Mouse (Mus musculus): ENCODE measurements around the gene Smim9.
"Not testable (repeated sequence)": the region's sequence is repeated elsewhere in the genome, so short reads cannot be mapped to it uniquely, and the experiment has no call there.

The Smim9 gene

DNA sequence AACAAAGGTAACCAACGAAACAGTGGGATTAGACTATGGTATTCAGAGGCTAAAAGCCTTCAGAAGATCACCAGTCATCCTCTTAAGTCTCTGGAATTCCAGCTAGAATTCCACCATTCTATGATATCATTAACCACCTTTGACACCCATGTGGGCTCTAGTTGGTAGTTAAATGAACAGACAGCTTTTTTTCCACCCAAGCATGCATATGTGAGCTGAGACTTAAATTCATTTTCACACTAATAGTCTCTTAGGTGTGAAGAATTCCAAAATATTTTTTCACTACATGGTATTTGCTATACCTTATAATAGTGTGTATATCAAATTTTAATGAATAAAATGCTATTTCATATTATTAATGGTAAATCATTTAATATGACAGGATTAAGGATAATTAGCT lies at the start of gene Smim9:
Gene Smim9, minus strand, starts transcription at position 101 of the 400 bp plus-strand sequence.
- no peak for DNase-seq (ENCODE audit: low spot score)

DNA sequence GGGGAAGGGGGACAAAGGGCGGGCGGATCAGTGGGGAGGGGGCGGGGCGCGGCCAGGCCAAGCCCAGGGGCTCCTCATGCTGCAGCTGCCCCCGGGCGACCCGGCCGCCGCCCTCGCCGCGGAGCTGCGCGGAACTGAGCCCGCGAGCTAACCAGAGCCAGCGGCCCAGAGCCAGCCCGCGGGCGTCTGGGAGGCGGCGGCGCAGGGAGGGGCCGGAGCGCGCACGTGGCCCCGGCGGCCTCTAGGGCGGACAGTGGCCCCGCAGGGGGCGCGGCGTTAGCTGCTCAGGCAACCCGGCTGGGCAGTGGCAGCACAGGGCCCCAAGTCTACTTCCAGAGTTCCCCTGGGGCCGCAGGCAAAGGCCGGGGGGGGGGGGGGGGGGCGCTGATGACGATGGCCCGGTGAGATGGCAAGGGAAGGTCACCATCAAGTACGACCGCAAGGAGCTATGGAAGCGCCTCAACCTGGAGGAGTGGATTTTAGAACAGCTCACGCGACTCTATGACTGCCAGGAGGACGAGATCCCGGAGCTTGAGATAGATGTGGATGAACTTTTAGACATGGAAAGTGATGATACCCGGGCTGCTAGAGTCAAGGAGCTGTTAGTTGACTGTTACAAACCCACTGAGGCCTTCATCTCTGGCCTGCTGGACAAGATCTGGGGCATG lies 7.9 kb downstream of the Smim9 start:
- DNase-seq (ENCODE audit: low spot score), result no peak

DNA sequence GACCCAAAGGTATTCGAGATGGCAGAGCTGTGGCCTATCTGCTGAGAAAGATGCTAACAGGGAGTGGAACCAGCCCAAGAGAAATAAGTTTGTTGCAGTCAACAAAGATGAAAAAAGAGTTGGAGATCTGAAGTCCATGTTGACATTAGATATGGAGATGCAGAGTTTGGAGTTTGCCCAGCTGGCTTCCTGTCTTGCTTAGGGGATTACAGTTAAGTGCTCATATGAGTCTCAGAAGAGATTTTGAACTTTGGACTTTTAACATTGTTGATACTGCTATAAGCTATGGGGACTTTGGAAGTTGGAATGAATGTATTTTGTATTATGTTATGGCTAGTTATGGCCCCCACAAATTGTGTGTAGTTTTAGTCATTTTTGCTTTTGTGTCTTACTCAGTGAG lies 11.3 kb downstream of the Smim9 start:
- no peak for DNase-seq (ENCODE audit: low spot score)

DNA sequence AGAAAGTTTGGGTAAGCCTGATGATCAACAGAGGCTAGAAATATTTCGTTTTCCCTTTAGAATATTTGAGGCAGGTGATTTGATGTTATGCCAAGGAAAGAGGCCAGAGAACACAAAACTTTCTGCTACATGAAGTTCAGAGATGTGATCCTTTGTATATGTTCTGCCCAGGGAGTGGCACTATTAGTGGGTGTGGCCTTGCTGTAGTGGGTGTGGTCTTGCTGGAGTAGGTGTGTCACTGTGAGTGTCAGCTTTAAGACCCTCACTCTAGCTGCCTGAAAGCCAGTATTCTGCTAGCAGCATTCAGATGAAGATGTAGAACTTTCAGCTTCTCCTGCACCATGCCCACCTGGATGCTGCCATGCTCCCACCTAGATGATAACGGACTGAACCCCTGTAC lies 13.3 kb downstream of the Smim9 start:
- no peak for DNase-seq (ENCODE audit: low spot score)

DNA sequence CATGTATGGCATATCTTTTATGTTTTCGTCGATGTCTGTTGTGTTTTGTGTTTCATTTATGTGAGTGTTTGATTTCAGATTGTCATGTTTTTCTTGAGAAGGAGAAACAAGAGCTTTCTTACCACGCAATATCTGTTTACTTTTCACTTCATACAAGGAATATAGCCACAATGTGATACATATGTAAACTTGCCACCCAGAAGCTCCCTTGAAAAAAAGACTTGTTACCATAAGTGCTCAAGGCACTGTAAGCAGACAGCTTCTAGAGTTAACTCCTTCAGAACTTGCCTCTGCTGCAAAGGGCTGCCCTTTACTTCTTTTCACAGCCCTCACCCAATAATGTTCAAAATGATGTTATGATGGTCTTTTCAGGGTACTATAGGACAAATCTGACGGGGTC lies 15.2 kb downstream of the Smim9 start:
- DNase-seq (ENCODE audit: low spot score), result no peak

DNA sequence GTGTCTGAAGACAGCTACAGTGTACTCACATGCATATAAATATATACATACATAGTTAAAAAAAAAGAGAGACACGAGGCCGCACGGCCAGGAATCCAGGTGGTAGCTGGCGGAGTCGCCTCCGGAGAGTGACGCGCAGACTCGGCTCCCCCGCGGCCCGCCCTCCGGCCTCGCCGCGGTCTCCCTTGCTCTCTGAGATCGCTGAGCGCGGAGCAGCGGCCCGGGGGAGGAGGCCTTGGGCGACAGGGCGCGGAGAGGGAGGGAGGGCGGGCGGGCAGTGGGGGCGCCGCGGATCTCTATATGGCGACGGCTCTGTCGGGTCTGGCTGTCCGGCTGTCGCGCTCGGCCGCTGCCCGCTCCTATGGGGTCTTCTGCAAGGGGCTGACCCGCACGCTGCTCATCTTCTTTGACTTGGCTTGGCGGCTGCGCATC lies 20.4 kb downstream of the Smim9 start:
- DNase-seq (ENCODE audit: low spot score), result not testable (repeated sequence)

DNA sequence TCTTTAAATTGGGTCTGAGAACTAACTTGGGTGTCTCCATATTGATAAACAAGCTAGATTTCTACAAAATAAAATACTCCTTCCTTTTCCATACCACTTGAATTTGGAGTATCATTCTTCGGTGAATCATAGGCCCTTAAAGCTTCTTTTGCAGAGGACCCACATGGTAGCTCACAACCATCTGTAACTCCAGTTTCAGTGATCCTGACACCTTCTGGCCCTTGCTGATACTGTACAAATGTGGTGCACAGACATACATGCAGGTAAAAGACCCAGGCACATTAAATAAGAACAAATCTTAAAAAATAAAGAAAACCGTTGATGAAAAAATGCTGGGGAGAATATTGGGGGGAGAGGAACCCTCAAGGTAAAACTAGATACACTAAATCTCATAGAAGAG lies 25.4 kb downstream of the Smim9 start:
- DNase-seq (ENCODE audit: low spot score), result no peak

DNA sequence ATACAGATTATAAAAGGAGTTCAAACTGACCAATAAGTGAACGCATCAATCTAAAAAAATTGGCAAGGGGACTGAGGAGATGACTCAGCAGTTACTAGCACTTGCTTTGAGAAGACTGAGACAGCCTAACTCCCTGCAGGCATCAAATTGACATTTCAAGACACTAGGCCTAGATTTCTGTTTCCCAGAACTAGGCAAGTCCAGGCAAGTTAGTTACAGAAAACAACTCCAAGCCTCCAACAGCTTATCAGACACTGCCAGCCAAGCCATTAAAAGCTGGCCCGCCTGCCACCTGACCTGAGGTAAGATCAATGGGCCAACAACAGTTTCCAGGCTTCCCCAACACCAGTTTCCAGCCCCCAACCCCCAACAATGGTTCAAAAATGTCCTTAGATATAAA lies 25.8 kb downstream of the Smim9 start:
- DNase-seq (ENCODE audit: low spot score), result peak; percentile 67

DNA sequence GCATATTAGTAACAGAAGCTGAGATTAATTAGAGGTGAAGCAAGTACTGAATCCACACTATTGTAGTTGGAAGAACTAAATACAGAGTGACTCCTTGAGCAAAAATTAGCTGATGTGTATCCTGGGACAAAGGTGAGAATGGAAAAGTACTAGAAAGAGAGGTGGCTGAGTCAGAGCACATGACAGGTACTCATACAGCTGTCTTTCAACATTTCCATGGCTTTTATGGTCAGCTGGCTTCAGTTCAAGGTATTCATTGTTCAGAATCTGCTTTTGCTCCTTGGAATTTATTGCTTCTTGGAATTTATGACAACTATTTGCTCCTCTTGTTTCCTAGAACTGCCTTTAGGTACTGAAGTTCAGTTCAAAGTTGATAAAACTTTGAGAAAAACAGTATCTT lies 26.6 kb downstream of the Smim9 start:
- no peak for DNase-seq (ENCODE audit: low spot score)

DNA sequence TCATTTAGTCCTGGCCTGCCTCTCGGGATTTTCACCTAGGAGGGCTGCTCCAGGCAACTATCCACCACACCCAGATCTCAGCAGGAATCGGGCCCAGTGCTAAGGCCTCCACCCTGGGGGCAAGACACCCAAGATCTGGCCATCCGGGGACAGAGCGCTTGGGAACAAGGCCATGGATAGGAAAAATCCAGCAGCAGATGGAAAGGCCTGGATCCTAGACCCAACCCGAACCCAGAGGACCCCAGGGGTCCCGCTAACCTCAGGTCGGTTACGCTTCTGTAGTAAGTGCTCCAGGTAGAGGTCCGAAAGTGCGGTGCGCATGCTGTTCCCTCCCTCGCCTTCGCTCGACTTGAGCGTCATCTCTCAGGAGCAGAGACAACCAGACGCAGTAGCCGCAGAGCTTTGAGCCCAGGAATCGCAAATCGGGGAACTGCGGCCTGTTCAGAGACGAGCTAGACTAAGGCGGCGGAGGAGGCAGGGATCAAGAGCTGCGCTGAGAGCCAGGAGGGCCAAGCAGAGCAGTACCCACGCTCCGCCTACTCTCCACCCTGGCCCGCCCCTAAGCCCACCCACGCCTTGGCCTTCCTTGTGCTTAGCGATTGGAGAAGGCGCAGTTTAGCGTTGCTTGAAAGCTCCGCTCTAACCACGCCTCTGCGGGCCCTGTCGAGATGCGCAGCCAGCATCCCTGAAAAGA lies 33.0 kb downstream of the Smim9 start, which contains the start of gene Mpp1:
Gene Mpp1, minus strand, starts transcription at position 550 of the 694 bp plus-strand sequence.
- peak; percentile 86 for DNase-seq (ENCODE audit: low spot score)

DNA sequence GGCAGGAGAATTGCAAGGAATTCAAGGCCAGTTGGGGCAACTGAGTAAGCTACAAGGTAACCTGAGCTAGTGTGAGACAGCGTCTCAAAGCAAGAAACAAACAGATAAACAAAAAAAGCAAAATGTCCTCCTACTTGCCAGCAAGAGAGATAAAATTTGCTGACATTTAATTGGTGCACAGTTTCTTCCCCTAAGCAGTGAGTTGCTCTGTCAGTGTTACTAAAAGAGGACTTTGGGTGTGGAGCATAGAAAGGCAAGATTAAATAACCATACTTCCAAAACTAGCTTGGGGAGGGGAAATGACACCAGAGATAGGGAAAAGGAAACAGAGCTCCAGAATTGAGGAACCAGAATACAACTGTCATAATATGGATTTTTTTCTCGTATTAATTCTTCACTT lies 34.1 kb downstream of the Smim9 start:
- no peak for DNase-seq (ENCODE audit: low spot score)

DNA sequence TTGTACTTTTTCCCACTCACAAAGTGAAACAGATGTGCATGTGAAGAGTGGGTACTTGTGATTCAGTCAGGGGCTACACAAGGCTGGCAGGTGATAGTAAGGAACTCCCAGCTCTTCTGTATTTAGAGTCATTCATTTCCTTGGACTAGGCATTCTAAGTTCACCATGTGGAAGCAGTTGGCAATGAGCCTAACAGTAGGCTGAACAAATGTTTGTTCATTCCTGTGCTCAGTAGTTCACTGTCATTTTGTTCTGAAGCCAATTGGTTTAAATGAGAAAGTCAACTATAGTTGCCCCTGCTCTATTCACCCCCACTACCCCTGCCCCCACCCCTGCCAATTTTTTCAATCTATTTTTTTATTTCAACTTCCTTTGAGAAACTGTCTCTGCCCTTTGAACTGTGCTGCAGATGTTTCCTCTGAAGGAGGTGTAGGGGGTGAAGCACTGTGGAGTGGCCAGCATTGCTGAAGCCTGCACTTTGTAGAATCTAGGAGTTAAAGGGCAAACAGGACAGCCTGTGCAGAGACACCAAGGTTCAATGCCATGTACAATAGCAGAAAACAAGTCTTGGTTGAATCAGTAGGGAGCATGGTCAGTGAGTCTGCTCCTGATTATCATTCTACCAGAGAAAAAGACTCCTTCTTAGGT lies 35.1 kb downstream of the Smim9 start:
- peak; percentile 68 for DNase-seq (ENCODE audit: low spot score)

DNA sequence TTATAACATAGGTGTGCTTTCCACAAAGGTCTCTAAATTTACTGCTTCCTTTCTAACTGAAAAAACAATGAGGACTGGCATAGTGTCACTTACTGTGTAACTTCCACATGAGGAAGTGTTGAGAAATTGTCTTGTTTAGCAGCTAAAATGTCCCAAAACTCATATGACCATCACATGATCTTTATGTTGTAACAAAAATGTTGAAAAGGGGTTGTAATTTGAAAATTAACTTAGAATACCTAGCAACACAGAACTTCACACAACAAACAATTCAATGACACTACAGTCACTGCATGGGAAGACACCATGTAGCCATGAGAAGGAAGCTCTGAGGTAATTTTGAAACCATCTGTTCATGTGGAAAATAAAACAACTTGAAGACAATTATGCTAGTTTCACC lies 36.7 kb downstream of the Smim9 start:
- DNase-seq (ENCODE audit: low spot score), result no peak

DNA sequence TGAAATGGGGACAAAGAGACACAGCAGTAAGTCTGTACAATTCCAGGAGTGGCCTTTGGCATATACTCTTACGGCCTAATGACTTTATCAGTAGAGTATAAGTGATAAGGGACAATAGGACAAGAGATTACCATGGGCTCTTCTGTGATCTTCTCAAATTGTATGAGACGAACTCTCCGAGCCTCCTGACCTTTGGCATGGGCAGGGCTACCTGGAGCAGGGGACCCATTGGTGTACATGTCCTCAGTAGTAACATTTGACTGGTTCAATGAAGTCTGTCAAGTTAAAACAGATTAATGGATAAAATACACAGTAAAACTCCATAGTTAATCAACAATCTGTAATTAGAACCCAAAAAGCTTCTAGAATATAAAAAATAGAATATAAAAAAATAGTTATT lies 38.0 kb downstream of the Smim9 start:
- DNase-seq (ENCODE audit: low spot score), result no peak

DNA sequence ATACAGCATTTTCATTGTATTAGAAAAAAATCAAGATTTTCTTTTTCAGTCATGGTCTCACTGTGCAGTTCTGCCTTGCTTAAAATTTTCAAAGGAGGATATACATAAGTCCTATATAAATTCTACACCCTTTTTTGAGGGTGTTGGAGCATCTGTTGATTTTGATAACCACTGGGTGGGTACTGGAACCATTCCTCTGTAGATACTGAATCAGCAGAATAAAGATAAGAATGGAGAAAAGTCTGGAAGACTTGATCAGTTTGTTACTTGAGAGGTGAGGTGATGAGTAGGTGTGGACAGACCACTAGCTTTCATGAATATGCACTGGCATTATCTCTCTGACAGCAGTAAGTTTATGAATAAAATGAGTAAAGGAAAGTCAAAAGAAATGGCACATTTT lies 48.0 kb downstream of the Smim9 start:
- DNase-seq (ENCODE audit: low spot score), result no peak

DNA sequence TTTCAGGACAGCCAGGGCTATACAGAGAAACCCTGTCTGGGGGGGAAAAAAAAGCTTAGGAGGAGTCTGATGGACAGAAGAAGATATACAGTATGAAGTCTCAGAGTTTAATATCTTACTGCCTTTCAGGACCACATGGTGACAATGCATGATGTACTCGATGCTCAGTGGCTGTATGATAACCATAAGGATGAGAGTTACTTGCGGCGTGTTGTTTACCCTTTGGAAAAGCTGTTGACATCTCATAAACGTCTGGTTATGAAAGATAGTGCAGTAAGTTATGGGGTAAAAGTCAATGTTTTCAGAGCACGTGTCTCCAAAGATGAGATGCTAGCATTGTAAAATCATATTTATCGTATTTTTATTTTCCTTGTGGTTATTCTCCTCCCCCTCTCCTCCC lies 61.3 kb downstream of the Smim9 start:
- no peak for DNase-seq (ENCODE audit: low spot score)

DNA sequence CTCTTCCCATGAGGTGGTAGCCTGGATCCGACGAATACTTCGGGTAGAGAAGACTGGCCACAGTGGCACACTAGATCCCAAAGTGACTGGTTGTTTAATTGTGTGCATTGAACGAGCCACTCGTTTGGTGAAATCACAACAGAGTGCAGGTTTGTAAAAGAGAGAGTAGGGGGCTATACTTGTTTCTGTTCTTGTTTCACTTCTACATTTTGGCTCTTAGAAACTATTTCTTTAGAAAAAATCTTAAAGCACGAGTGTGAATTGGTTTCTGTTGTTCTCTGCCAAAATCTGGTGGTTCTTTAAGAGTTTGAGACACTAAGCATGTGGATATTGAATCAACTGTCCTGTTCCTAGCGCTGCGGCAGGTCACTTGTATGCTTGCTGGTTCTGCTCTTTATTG lies 64.8 kb downstream of the Smim9 start:
- no peak for DNase-seq (ENCODE audit: low spot score)

DNA sequence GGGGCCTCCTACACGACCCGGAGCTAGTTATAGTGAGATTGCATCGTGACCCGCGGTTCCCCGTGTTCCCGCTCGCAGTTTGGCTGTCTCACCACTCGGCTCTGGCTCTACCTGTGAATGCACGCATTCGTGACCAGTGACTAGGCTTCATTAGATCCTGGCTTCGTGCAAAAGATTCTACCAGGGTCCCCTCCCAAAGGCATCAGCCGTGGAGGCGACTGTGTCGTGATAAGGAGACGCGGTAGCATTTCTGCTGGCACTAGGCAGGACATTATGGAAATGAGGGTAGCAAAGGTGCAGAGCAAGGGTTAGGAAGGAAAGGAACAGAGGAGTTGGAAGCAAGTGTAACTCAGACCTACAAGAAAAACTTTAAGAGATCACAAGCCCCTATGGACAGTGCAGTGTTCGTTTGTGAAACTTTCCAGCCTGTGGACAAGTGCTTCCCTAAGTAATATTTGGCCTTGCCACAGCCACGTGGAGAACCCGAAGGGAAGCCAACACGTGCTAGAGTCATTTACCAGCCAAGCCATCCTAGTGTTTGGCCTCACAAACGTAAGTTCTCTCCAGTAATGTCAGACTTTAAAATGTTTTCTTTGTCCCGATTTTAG lies 67.3 kb downstream of the Smim9 start:
- DNase-seq (ENCODE audit: low spot score), result peak; percentile 57
